Mouse (Mus musculus): ENCODE measurements at regions not wholly inside any gene's neighbourhood (a gene's known extent, or its start where the extent isn't known, plus 50 kb on each side); places are given as distances from the start of the nearest gene placed in this dataset.

GRCm38 (mm10) chr3:60789441-60789840 is 213.2 kb upstream of the P2ry1 start:
- DNase-seq = no peak
- Histone ChIP-seq H3K27ac (no peak overlapping the region), H3K79me2 (replicated peaks; ENCODE audit: control insufficient read depth, insufficient read depth, low read length) (no peaks in the 10 kb centered on the region), H3K4me3 (no peak overlapping the region), H3K27me3 (ENCODE audit: control insufficient read depth, insufficient read depth, low read length) (no peaks in the 10 kb centered on the region), H3K9ac (ENCODE audit: low read depth, low read length) (no peak overlapping the region), H3K4me1 (ENCODE audit: control insufficient read depth, insufficient read depth, low read length) (peaks cover 4% of the 10 kb centered on the region), H3K36me3 (ENCODE audit: control insufficient read depth, insufficient read depth, low read length) (no peaks in the 10 kb centered on the region)
- TF ChIP-seq EP300 (IDR thresholded peaks at IDR 0.05; ENCODE audit: insufficient read depth, low read depth, low read length) = no peak
- 85% methylated on average over 4 of the region's 4 CpGs for WGBS
- intact Hi-C loops (cut with DNase I) = no loop called here

- no peak overlapping the region for H3K4me3 ChIP-seq
- no peak overlapping the region for H3K27ac ChIP-seq
- H3K36me3 ChIP-seq (ENCODE audit: control insufficient read depth, insufficient read depth, low read length) = no peaks in the 10 kb centered on the region
- DNase-seq = no peak
- no peaks in the 10 kb centered on the region for H3K79me2 ChIP-seq (replicated peaks; ENCODE audit: control insufficient read depth, insufficient read depth, low read length)
- no peak overlapping the region for H3K9ac ChIP-seq (ENCODE audit: low read depth, low read length)
- H3K4me1 ChIP-seq (ENCODE audit: control insufficient read depth, insufficient read depth, low read length) = no peaks in the 10 kb centered on the region; the same call in 1 of the 2 replicates
- intact Hi-C loops (cut with DNase I) = loop anchor here (10.0 kb wide), 1 partner anchor 163 kb away; no protein-coding TSS in a partner anchor
- H3K27me3 ChIP-seq (ENCODE audit: control insufficient read depth, insufficient read depth, low read length) = no peaks in the 10 kb centered on the region
- WGBS = 54% methylated on average over 4 of the region's 4 CpGs
- TF ChIP-seq CTCF (IDR thresholded peaks at IDR 0.05) = no peak
- no peak for TF ChIP-seq POLR2A (IDR thresholded peaks at IDR 0.05; ENCODE audit: insufficient read depth, low read depth, low read length)
- TF ChIP-seq EP300 (IDR thresholded peaks at IDR 0.05; ENCODE audit: insufficient read depth, low read depth, low read length) = no peak
Measured at GRCm38 (mm10) chr3:60792166-60792565, 210.4 kb upstream of the P2ry1 start.

GRCm38 (mm10) chr3:60796207-60796606 is 206.4 kb upstream of the P2ry1 start:
- WGBS = 67% methylated on average over 2 of the region's 2 CpGs
- H3K79me2 ChIP-seq (replicated peaks; ENCODE audit: control insufficient read depth, insufficient read depth, low read length) = no peaks in the 10 kb centered on the region
- H3K4me3 ChIP-seq = no peak overlapping the region
- intact Hi-C loops (cut with DNase I) = loop anchor here (10.0 kb wide), 1 partner anchor 159 kb away; no protein-coding TSS in a partner anchor
- H3K9ac ChIP-seq (ENCODE audit: low read depth, low read length) = no peak overlapping the region
- DNase-seq = no peak
- no peaks in the 10 kb centered on the region for H3K36me3 ChIP-seq (ENCODE audit: control insufficient read depth, insufficient read depth, low read length)
- no peak overlapping the region for H3K27ac ChIP-seq
- TF ChIP-seq CTCF (IDR thresholded peaks at IDR 0.05) (no peak), POLR2A (IDR thresholded peaks at IDR 0.05; ENCODE audit: insufficient read depth, low read depth, low read length) (no peak), EP300 (IDR thresholded peaks at IDR 0.05; ENCODE audit: insufficient read depth, low read depth, low read length) (no peak)
- H3K27me3 ChIP-seq (ENCODE audit: control insufficient read depth, insufficient read depth, low read length) = no peaks in the 10 kb centered on the region
- H3K4me1 ChIP-seq (ENCODE audit: control insufficient read depth, insufficient read depth, low read length) = no peaks in the 10 kb centered on the region; the same call in none of the 2 replicates

GRCm38 (mm10) chr3:60797808-60798207 is 204.8 kb upstream of the P2ry1 start:
- 53% methylated on average over 6 of the region's 6 CpGs for WGBS

GRCm38 (mm10) chr3:60798461-60798860 is 204.1 kb upstream of the P2ry1 start:
- no peaks in the 10 kb centered on the region for H3K27me3 ChIP-seq (ENCODE audit: control insufficient read depth, insufficient read depth, low read length)
- no peak for DNase-seq
- no peak for TF ChIP-seq CTCF (IDR thresholded peaks at IDR 0.05)
- TF ChIP-seq EP300 (IDR thresholded peaks at IDR 0.05; ENCODE audit: insufficient read depth, low read depth, low read length) = no peak
- no peak for TF ChIP-seq POLR2A (IDR thresholded peaks at IDR 0.05; ENCODE audit: insufficient read depth, low read depth, low read length)
- H3K4me1 ChIP-seq (ENCODE audit: control insufficient read depth, insufficient read depth, low read length) = no peaks in the 10 kb centered on the region; the same call in none of the 2 replicates
- intact Hi-C loops (cut with DNase I) = loop anchor here (10.0 kb wide), 1 partner anchor 156 kb away; no protein-coding TSS in a partner anchor
- no peaks in the 10 kb centered on the region for H3K36me3 ChIP-seq (ENCODE audit: control insufficient read depth, insufficient read depth, low read length)
- peak overlapping the region; percentile 5; the same call in 1 of the 2 replicates for H3K27ac ChIP-seq
- 63% methylated on average over 2 of the region's 2 CpGs for WGBS
- no peak overlapping the region for H3K4me3 ChIP-seq
- no peak overlapping the region for H3K9ac ChIP-seq (ENCODE audit: low read depth, low read length)
- H3K79me2 ChIP-seq (replicated peaks; ENCODE audit: control insufficient read depth, insufficient read depth, low read length) = no peaks in the 10 kb centered on the region

More at GRCm38 (mm10) chr3:60797808-60798207, 204.8 kb upstream of the P2ry1 start:
- no peak overlapping the region for H3K9ac ChIP-seq (ENCODE audit: low read depth, low read length)
- H3K27ac ChIP-seq = peak overlapping the region; percentile 21
- no peaks in the 10 kb centered on the region for H3K27me3 ChIP-seq (ENCODE audit: control insufficient read depth, insufficient read depth, low read length)
- DNase-seq = peak; percentile 50 to 51
- no peaks in the 10 kb centered on the region; the same call in none of the 2 replicates for H3K4me1 ChIP-seq (ENCODE audit: control insufficient read depth, insufficient read depth, low read length)
- H3K36me3 ChIP-seq (ENCODE audit: control insufficient read depth, insufficient read depth, low read length) = no peaks in the 10 kb centered on the region
- H3K4me3 ChIP-seq = no peak overlapping the region
- no peaks in the 10 kb centered on the region for H3K79me2 ChIP-seq (replicated peaks; ENCODE audit: control insufficient read depth, insufficient read depth, low read length)
- intact Hi-C loops (cut with DNase I) = loop anchor here (10.0 kb wide), 1 partner anchor 157 kb away; no protein-coding TSS in a partner anchor
- TF ChIP-seq EP300 (IDR thresholded peaks at IDR 0.05; ENCODE audit: insufficient read depth, low read depth, low read length) (no peak), CTCF (IDR thresholded peaks at IDR 0.05) (no peak), POLR2A (IDR thresholded peaks at IDR 0.05; ENCODE audit: insufficient read depth, low read depth, low read length) (no peak)

- 74% methylated on average over 5 of the region's 5 CpGs for WGBS
- Histone ChIP-seq H3K27ac (no peak overlapping the region), H3K4me1 (ENCODE audit: control insufficient read depth, insufficient read depth, low read length) (no peaks in the 10 kb centered on the region; the same call in none of the 2 replicates), H3K4me3 (no peak overlapping the region), H3K27me3 (ENCODE audit: control insufficient read depth, insufficient read depth, low read length) (no peaks in the 10 kb centered on the region), H3K9ac (ENCODE audit: low read depth, low read length) (no peak overlapping the region), H3K36me3 (ENCODE audit: control insufficient read depth, insufficient read depth, low read length) (no peaks in the 10 kb centered on the region), H3K79me2 (replicated peaks; ENCODE audit: control insufficient read depth, insufficient read depth, low read length) (no peaks in the 10 kb centered on the region)
- TF ChIP-seq POLR2A (IDR thresholded peaks at IDR 0.05; ENCODE audit: insufficient read depth, low read depth, low read length) (no peak), CTCF (IDR thresholded peaks at IDR 0.05) (no peak), EP300 (IDR thresholded peaks at IDR 0.05; ENCODE audit: insufficient read depth, low read depth, low read length) (no peak)
- no peak for DNase-seq
- intact Hi-C loops (cut with DNase I) = loop anchor here (10.0 kb wide), 1 partner anchor 156 kb away; no protein-coding TSS in a partner anchor
Measured at GRCm38 (mm10) chr3:60798862-60799261, 203.7 kb upstream of the P2ry1 start.

Data from heart, adult 2 months (tissue).